8 mouse cellular contexts compared by ENCODE assay signal in the genomic region with DNA sequence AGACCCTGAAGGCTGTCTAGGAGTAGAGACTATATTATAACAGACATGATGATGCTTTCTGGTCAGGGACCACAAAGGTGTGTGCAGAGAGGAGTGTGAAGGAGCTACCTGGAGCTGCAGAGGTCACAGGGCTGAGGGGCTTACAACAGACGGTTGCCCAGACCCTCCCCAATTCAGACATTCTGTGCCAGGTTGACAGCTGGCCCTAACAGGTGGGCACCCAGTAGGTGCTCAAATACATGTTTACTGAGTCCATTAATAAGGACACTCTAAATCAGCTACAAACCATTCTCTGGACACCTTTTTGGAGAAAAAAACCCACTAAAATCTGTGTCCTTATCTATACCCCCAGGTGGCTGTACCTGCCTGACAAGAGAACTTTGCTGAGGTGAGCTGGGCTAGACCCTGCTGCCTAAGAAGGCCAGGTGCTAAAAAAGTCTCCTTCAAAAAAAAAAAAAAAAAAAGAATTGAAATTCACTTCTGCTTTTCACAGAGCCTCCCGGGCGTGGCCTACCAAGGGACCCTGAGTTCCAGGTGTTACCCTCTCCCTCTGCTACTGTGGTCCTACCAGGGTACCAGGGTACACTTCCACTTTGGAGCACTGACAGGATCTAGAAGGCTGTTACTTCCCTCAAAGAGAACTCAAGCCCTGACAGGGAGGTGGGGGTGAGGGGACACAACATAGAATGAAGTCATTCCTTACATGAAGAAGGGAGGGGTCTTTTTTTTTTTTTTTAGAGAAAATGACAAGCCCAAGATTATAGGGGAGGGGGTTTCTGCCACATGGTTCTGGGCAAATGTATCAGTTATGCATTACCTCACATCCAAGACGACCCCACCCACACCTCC. TPM values are rescaled to one million over a fixed set of nuclear protein-coding genes. Genes with fewer than 3 reads are reported as not detected.
DNase-seq lines count a peak whose midpoint lies in the region; ATAC-seq and TF ChIP-seq lines count a peak whose summit lies in the region.

No protein-coding gene starts in this region.

- no peak for ATAC-seq in hindbrain, embryonic 16.5 days
- no peak for ATAC-seq in midbrain, postnatal 0 days (ENCODE audit: low FRiP score)

- no peaks in the 10 kb centered on the region for H3K36me3 ChIP-seq in kidney, adult 2 months (ENCODE audit: control insufficient read depth, insufficient read depth, low read length)
- no peaks in the 10 kb centered on the region for H3K36me3 ChIP-seq in hindbrain, embryonic 16.5 days (ENCODE audit: control insufficient read depth, insufficient read depth, low read length)
- H3K36me3 ChIP-seq in midbrain, postnatal 0 days (ENCODE audit: insufficient read depth, low read length), result no peaks in the 10 kb centered on the region

- no peak for TF ChIP-seq CTCF in kidney, adult 2 months (conservative IDR thresholded peaks at IDR 0.05; ENCODE audit: insufficient read depth, insufficient read length, low read depth, low read length)
- TF ChIP-seq CTCF in midbrain, postnatal 0 days (IDR thresholded peaks at IDR 0.05), result no peak

- H3K4me3 ChIP-seq in kidney, adult 2 months (ENCODE audit: insufficient read depth, low read depth, low read length), result peak overlapping the region; percentile 90
- peak overlapping the region; percentile 83 for H3K4me3 ChIP-seq in hindbrain, embryonic 16.5 days (ENCODE audit: low read length)
- peak overlapping the region; percentile 89 for H3K4me3 ChIP-seq in midbrain, postnatal 0 days (ENCODE audit: low read depth, low read length)

- peak overlapping the region; percentile 96 for H3K9ac ChIP-seq in hindbrain, embryonic 16.5 days (ENCODE audit: low read depth, low read length)
- peak overlapping the region; percentile 97 for H3K9ac ChIP-seq in midbrain, postnatal 0 days (replicated peaks; ENCODE audit: low read length, poor library complexity, severe bottlenecking)

- H3K27me3 ChIP-seq in kidney, adult 2 months (replicated peaks; ENCODE audit: control insufficient read depth, insufficient read depth, low read length), result no peaks in the 10 kb centered on the region
- H3K27me3 ChIP-seq in hindbrain, embryonic 16.5 days (replicated peaks; ENCODE audit: control insufficient read depth, insufficient read depth, low read length), result no peaks in the 10 kb centered on the region
- no peaks in the 10 kb centered on the region for H3K27me3 ChIP-seq in midbrain, postnatal 0 days (ENCODE audit: insufficient read depth, low read length)

- H3K9me3 ChIP-seq in hindbrain, embryonic 16.5 days (ENCODE audit: control insufficient read depth, low read length), result no peaks in the 10 kb centered on the region
- H3K9me3 ChIP-seq in midbrain, postnatal 0 days (ENCODE audit: low read length), result no peaks in the 10 kb centered on the region

- no peak for TF ChIP-seq POLR2A in kidney, adult 2 months (IDR thresholded peaks at IDR 0.05; ENCODE audit: low read depth, low read length)

- H3K27ac ChIP-seq in kidney, adult 2 months (ENCODE audit: insufficient read depth, low read depth, low read length), result no peak overlapping the region
- no peak overlapping the region for H3K27ac ChIP-seq in hindbrain, embryonic 16.5 days (ENCODE audit: low read depth, low read length)
- H3K27ac ChIP-seq in midbrain, postnatal 0 days (ENCODE audit: low read depth, low read length), result no peak overlapping the region

- 73% methylated on average over 4 of the region's 4 CpGs for WGBS in kidney, adult 2 months
- 60% methylated on average over 4 of the region's 4 CpGs for WGBS in hindbrain, embryonic 16.5 days
- WGBS in midbrain, postnatal 0 days, result 70% methylated on average over 4 of the region's 4 CpGs

- no peaks in the 10 kb centered on the region; the same call in 1 of the 2 replicates for H3K4me1 ChIP-seq in kidney, adult 2 months (ENCODE audit: control insufficient read depth, insufficient read depth, low read length)
- H3K4me1 ChIP-seq in hindbrain, embryonic 16.5 days (ENCODE audit: control insufficient read depth, insufficient read depth, low read depth, low read length), result peaks cover 31% of the 10 kb centered on the region
- H3K4me1 ChIP-seq in midbrain, postnatal 0 days (ENCODE audit: insufficient read depth, low read length), result peaks cover 15% of the 10 kb centered on the region

- no peak for DNase-seq in kidney, adult 2 months
- DNase-seq in kidney, postnatal 10 days, result no peak
- peak; percentile 43 for DNase-seq in cerebellum, adult 9-11 months
- DNase-seq in midbrain, postnatal 0 days (ENCODE audit: low spot score), result no peak
- DNase-seq in thymus, postnatal 4 days, result no peak
- no peak for DNase-seq in thymus, postnatal 25 days
- no peak for DNase-seq in urinary bladder, postnatal 36 days (ENCODE audit: low spot score in 2 of 2)

- peak overlapping the region; percentile 61 for H3K4me2 ChIP-seq in hindbrain, embryonic 16.5 days (ENCODE audit: low read length)
- peak overlapping the region; percentile 80 for H3K4me2 ChIP-seq in midbrain, postnatal 0 days (ENCODE audit: low read depth, low read length, poor library complexity, severe bottlenecking)

RNA-seq across cellular contexts. Expression of gene 5031439G07Rik, which starts 2.0 kb away (rescaled TPM):
- polyA plus RNA-seq in kidney, adult 2 months (2012; rRNA removed), result 21.7 and 24.1 TPM in 2 replicates
- 24.1 and 24.4 TPM in 2 replicates for polyA plus RNA-seq in hindbrain, embryonic 16.5 days (2015; fragmentation: Nextera tagmentation; extraction: Ambion mirVana)
- 127 and 131 TPM in 2 replicates for total RNA-seq in midbrain, postnatal 0 days (2014; rRNA removed)
- 22.2 and 23.4 TPM in 2 replicates for polyA plus RNA-seq in midbrain, postnatal 0 days (2015; fragmentation: Nextera tagmentation; extraction: Ambion mirVana)

RNA-seq across cellular contexts. Expression of gene Upk3a, which starts 30.5 kb away (rescaled TPM):
- polyA plus RNA-seq in kidney, adult 2 months (2012; rRNA removed), result 19.6 and 24.9 TPM in 2 replicates
- 1.7 and 2.1 TPM in 2 replicates for polyA plus RNA-seq in hindbrain, embryonic 16.5 days (2015; fragmentation: Nextera tagmentation; extraction: Ambion mirVana)
- 0.28 and 0.66 TPM in 2 replicates for total RNA-seq in midbrain, postnatal 0 days (2014; rRNA removed)
- polyA plus RNA-seq in midbrain, postnatal 0 days (2015; fragmentation: Nextera tagmentation; extraction: Ambion mirVana), result 3.0 and 3.6 TPM in 2 replicates

RNA-seq across cellular contexts. Expression of gene Fam118a, which starts 42.4 kb away (rescaled TPM):
- 4.1 and 4.9 TPM in 2 replicates for polyA plus RNA-seq in kidney, adult 2 months (2012; rRNA removed)
- polyA plus RNA-seq in hindbrain, embryonic 16.5 days (2015; fragmentation: Nextera tagmentation; extraction: Ambion mirVana), result 30.3 and 30.8 TPM in 2 replicates
- total RNA-seq in midbrain, postnatal 0 days (2014; rRNA removed), result 18.0 and 21.0 TPM in 2 replicates
- polyA plus RNA-seq in midbrain, postnatal 0 days (2015; fragmentation: Nextera tagmentation; extraction: Ambion mirVana), result 29.5 TPM in 2 replicates
